Mouse (Mus musculus) embryonic facial prominence, embryonic 15.5 days (tissue): ENCODE data around the gene Ctdnep1. TPM values are rescaled to one million over a fixed set of nuclear protein-coding genes. Genes with fewer than 3 reads are reported as not detected.
A peak's percentile ranks its signal among the peaks of the same experiment; 100 is the strongest.

Experiments used
- ATAC-seq: fragments of 200-750 bp; cut with Nextera tagmentation; 2 replicates; pipeline ENCODE4 v1.8.0; 2017; ENCODE audit warnings: low read depth, moderate TSS enrichment; ENCODE audit not compliant: insufficient number of reproducible peaks, low FRiP score, low TSS enrichment
- H3K27ac ChIP-seq: fragments of 300-500 bp; sonication (generic); replicated peaks from 2 replicates; pipeline ENCODE4 v1.5.1; 2015; ENCODE audit warnings: mild to moderate bottlenecking, inconsistent platforms
- H3K27me3 ChIP-seq: fragments of 300-500 bp; sonication (generic); 2 replicates; pipeline ENCODE4 v1.6.1; 2015; ENCODE audit warnings: inconsistent platforms
- H3K36me3 ChIP-seq: fragments of 300-500 bp; sonication (generic); 2 replicates; pipeline ENCODE4 v1.6.1; 2015; ENCODE audit warnings: mild to moderate bottlenecking, inconsistent platforms
- H3K4me1 ChIP-seq: fragments of 300-500 bp; sonication (generic); 2 replicates; pipeline ENCODE4 v1.6.1; 2015; ENCODE audit warnings: inconsistent platforms
- H3K4me2 ChIP-seq: fragments of 300-500 bp; sonication (generic); replicated peaks from 2 replicates; pipeline ENCODE4 v1.6.1; 2015; ENCODE audit warnings: mild to moderate bottlenecking, inconsistent platforms
- H3K4me3 ChIP-seq: fragments of 300-500 bp; sonication (generic); replicated peaks from 2 replicates; pipeline ENCODE4 v1.5.1; 2015; ENCODE audit warnings: mild to moderate bottlenecking, inconsistent platforms
- H3K9ac ChIP-seq: fragments of 300-500 bp; sonication (generic); 2 replicates; pipeline ENCODE4 v1.6.1; 2015; ENCODE audit warnings: inconsistent platforms
- H3K9me3 ChIP-seq: fragments of 300-500 bp; sonication (generic); replicated peaks from 2 replicates; pipeline ENCODE4 v1.6.1; 2016; ENCODE audit warnings: inconsistent platforms
- WGBS: fragments of 180-500 bp; shearing (Covaris S2); methylation state at CpG from one replicate; pipeline ENCODE4 v1.1.7; 2015; 5-methylcytosine and 5-hydroxymethylcytosine counted together
- microRNA counts: library from miRNA; unstranded; fragments of <30 nt; microRNA quantifications from one replicate; lab custom pipeline; 2016
- microRNA-seq: library from miRNA; unstranded; fragments of <30 nt; microRNA quantifications from one replicate; pipeline ENCODE4, GENCODE M21; 2016; ENCODE audit warnings: borderline number of aligned reads
- polyA plus RNA-seq: library from polyadenylated mRNA; unstranded; fragments of >200 nt; fragmentation: Nextera tagmentation; extraction: Ambion mirVana; gene quantifications from 2 replicates; pipeline ENCODE4 v1.2.1, GENCODE M21; 2015

The Ctdnep1 gene
- polyA plus RNA-seq, 1 experiment from 2014 or later: 31.6 TPM

DNA sequence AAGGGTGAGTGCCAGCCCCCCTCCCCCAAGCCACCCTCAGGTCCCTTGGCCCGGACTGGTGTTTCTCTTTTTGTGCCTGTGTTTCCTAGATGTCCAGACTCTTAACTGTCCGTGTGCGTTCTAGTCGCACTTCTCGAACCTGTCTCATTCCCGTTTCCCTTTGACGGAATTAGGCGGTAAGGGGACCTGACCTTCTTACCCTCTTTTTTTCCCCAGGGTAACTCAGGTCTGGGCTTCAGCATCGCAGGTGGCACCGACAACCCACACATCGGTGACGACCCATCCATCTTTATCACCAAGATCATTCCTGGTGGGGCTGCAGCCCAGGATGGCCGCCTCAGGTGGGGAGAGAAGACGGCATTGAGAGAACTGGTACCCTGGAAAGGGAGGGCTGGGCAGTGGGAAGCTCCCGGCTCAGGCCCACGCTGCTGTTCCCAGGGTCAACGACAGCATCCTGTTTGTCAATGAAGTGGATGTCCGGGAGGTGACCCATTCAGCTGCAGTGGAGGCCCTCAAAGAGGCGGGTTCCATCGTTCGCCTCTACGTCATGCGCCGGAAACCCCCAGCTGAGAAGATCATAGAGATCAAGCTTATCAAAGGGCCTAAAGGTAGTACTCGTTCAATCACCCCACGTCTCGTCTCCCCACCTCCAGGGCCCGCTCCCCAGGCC is 49.8 kb downstream of the Ctdnep1 start:
- H3K4me2 ChIP-seq: no peak overlapping the region
- no peaks in the 10 kb centered on the region for H3K9me3 ChIP-seq
- no peak overlapping the region for H3K9ac ChIP-seq
- no peaks in the 10 kb centered on the region for H3K27me3 ChIP-seq
- H3K36me3 ChIP-seq: peaks cover 44% of the 10 kb centered on the region
- peaks cover 44% of the 10 kb centered on the region for H3K4me1 ChIP-seq
- no peak for ATAC-seq
- no peak overlapping the region for H3K4me3 ChIP-seq
- WGBS: 93% methylated on average over 28 of the region's 28 CpGs
- H3K27ac ChIP-seq: no peak overlapping the region

DNA sequence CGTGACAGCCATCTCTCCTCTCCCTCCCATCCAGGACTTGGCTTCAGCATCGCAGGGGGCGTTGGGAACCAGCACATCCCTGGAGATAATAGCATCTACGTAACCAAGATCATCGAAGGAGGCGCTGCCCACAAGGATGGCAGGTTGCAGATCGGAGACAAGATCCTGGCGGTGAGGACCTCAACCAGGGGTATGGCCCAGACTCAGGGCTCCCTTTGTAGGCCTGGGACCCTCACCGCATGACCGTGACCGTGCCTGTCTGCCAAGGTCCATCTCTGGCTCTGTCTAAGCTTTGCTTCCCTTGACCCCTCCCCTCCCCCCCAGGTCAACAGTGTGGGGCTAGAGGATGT is 50.3 kb downstream of the Ctdnep1 start:
- H3K9ac ChIP-seq: no peak overlapping the region
- H3K9me3 ChIP-seq: no peaks in the 10 kb centered on the region
- H3K36me3 ChIP-seq: peaks cover 44% of the 10 kb centered on the region
- no peak for ATAC-seq
- H3K4me2 ChIP-seq: no peak overlapping the region
- H3K27me3 ChIP-seq: no peaks in the 10 kb centered on the region
- no peak overlapping the region for H3K27ac ChIP-seq
- H3K4me1 ChIP-seq: peaks cover 39% of the 10 kb centered on the region
- no peak overlapping the region for H3K4me3 ChIP-seq
- WGBS: 94% methylated on average over 11 of the region's 11 CpGs

DNA sequence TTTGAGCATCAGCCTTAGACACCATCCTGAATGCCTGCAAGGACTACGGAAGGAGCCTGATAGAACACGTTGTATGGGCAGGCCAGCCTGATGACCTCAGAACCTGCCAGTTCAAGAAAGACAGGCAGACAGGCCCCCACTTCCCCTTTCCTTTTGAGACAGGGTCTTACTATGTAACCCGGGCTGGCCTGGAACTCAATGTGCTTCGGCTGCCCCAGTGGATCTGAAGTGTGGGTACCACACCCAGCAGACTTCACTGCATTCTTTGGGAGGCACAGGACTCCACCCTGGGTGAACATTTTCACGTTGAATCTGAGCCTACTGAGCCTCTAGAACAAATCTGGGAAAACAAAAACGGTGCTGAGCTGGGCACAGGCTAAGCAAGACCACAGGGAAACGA is 57.2 kb downstream of the Ctdnep1 start:
- Histone ChIP-seq H3K36me3 (peaks cover 70% of the 10 kb centered on the region), H3K27me3 (no peaks in the 10 kb centered on the region), H3K27ac (no peak overlapping the region), H3K4me1 (no peaks in the 10 kb centered on the region), H3K4me2 (no peak overlapping the region), H3K9me3 (no peaks in the 10 kb centered on the region), H3K4me3 (no peak overlapping the region), H3K9ac (no peak overlapping the region)
- WGBS: 67% methylated on average over 7 of the region's 7 CpGs
- no peak for ATAC-seq

DNA sequence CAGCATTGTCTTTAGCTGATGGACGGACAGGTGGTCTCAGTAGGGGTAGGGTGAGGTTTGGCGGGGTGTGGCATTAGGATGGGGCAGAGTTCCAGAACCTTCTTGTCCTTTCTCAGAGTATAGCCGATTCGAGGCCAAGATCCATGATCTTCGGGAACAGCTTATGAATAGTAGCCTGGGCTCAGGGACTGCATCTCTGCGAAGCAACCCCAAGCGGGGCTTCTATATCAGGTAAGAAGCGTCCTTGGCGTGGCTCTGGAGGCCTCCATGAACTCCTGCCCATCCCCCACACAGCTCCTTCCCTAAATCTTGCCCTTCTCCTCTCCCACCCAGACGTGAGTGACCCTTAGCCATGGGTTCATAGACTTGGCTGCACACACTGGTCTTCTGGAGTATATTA is 58.7 kb downstream of the Ctdnep1 start:
- H3K4me1 ChIP-seq: no peaks in the 10 kb centered on the region
- ATAC-seq: no peak
- no peak overlapping the region for H3K4me2 ChIP-seq
- 89% methylated on average over 10 of the region's 10 CpGs for WGBS
- no peaks in the 10 kb centered on the region for H3K9me3 ChIP-seq
- H3K36me3 ChIP-seq: peaks cover 74% of the 10 kb centered on the region
- no peak overlapping the region for H3K4me3 ChIP-seq
- no peak overlapping the region for H3K9ac ChIP-seq
- H3K27me3 ChIP-seq: no peaks in the 10 kb centered on the region
- H3K27ac ChIP-seq: no peak overlapping the region

DNA sequence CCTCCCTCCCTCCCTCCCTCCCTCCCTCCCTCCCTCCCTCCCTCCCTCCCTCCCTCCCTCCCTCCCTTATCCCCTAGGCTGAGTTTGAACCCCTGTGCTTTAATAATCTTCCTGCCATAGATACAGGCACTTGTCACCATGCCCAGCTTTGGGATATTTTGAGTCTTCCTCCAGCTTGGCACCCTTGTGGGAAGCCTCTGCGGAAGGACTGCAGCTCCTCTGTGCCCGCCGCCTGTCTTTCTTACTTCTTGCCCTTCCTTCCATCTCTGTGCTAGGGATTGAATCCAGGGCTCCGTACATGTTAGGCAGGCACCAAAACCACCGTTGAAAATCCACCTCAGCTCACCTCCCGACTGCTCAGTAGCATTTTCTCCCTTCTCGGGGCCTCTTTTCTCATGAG is 59.2 kb downstream of the Ctdnep1 start:
- no peak overlapping the region for H3K4me2 ChIP-seq
- WGBS: 90% methylated on average over 7 of the region's 7 CpGs
- ATAC-seq: no peak
- H3K27ac ChIP-seq: no peak overlapping the region
- H3K4me3 ChIP-seq: no peak overlapping the region
- H3K9me3 ChIP-seq: no peaks in the 10 kb centered on the region
- H3K36me3 ChIP-seq: peaks cover 74% of the 10 kb centered on the region
- no peaks in the 10 kb centered on the region for H3K4me1 ChIP-seq
- no peaks in the 10 kb centered on the region for H3K27me3 ChIP-seq
- H3K9ac ChIP-seq: no peak overlapping the region

MicroRNA genes within 50 kb of the gene (microRNA counts, 519-probe panel; counts per million panel counts)
- microRNA mmu-miR-324-3p (lab: Ali Mortazavi, UCI) (not detected), microRNA mmu-miR-324-5p (lab: Ali Mortazavi, UCI) (2,799 counts per million, percentile 66 among the panel's probes with 10 or more counts)

Small RNA genes lying within 50 kb of the gene (microRNA-seq; reads per million reads assigned to microRNA genes)
- gene Gm44349 (not detected), gene Mir324 (2,340 reads per million, percentile 84 among the genes with 10 or more reads in this experiment)

Other genes starting within 250 kb of the Ctdnep1 start
- 24.3 and 28.2 TPM in 2 replicates for gene Polr2a, start 222.5 kb upstream of the Ctdnep1 start, polyA plus RNA-seq
- 0.15 and 0.18 TPM in 2 replicates for gene Slc35g3, start 219.2 kb upstream of the Ctdnep1 start, polyA plus RNA-seq
- gene Zbtb4, start 215.2 kb upstream of the Ctdnep1 start, polyA plus RNA-seq: 5.7 and 6.1 TPM in 2 replicates
- 29.3 and 38.6 TPM in 2 replicates for gene Chrnb1, start 185.2 kb upstream of the Ctdnep1 start, polyA plus RNA-seq
- 4.1 and 4.4 TPM in 2 replicates for gene Fgf11, start 179.3 kb upstream of the Ctdnep1 start, polyA plus RNA-seq
- gene Tmem102, start 175.5 kb upstream of the Ctdnep1 start, polyA plus RNA-seq: 7.5 and 10.0 TPM in 2 replicates
- not detected in 2 replicates for gene Gm39566, start 165.9 kb upstream of the Ctdnep1 start, polyA plus RNA-seq
- not detected in 2 replicates for gene Spem2, start 162.7 kb upstream of the Ctdnep1 start, polyA plus RNA-seq
- 0.16 and 0.38 TPM in 2 replicates for gene Spem1, start 159.0 kb upstream of the Ctdnep1 start, polyA plus RNA-seq
- 10.6 and 11.6 TPM in 2 replicates for gene Nlgn2, start 143.4 kb upstream of the Ctdnep1 start, polyA plus RNA-seq
- gene Tmem256, start 142.6 kb upstream of the Ctdnep1 start, polyA plus RNA-seq: 388 and 399 TPM in 2 replicates
- gene Plscr3, start 134.8 kb upstream of the Ctdnep1 start, polyA plus RNA-seq: 126 and 148 TPM in 2 replicates
- 6.9 TPM in 2 replicates for gene Tnk1, start 122.4 kb upstream of the Ctdnep1 start, polyA plus RNA-seq
- 0.35 and 0.47 TPM in 2 replicates for gene Tmem95, start 103.1 kb upstream of the Ctdnep1 start, polyA plus RNA-seq
- 13.8 and 18.1 TPM in 2 replicates for gene Kctd11, start 99.8 kb upstream of the Ctdnep1 start, polyA plus RNA-seq
- 1.8 and 2.3 TPM in 2 replicates for gene Acap1, start 85.6 kb upstream of the Ctdnep1 start, polyA plus RNA-seq
- gene 2810408A11Rik, start 80.2 kb upstream of the Ctdnep1 start, polyA plus RNA-seq: 8.7 and 9.4 TPM in 2 replicates
- 7.8 and 8.5 TPM in 2 replicates for gene Neurl4, start 80.1 kb upstream of the Ctdnep1 start, polyA plus RNA-seq
- gene Gps2, start 67.3 kb upstream of the Ctdnep1 start, polyA plus RNA-seq: 84.5 and 85.1 TPM in 2 replicates
- 1,531 and 1,570 TPM in 2 replicates for gene Eif5a, start 59.2 kb upstream of the Ctdnep1 start, polyA plus RNA-seq
- gene Ybx2, start 45.4 kb upstream of the Ctdnep1 start, polyA plus RNA-seq: 2.7 and 6.2 TPM in 2 replicates
- 21.1 and 21.7 TPM in 2 replicates for gene Slc2a4, start 33.0 kb upstream of the Ctdnep1 start, polyA plus RNA-seq
- 37.5 and 57.4 TPM in 2 replicates for gene Cldn7, start 16.4 kb upstream of the Ctdnep1 start, polyA plus RNA-seq
- gene Elp5, start 1.4 kb downstream of the Ctdnep1 start, polyA plus RNA-seq: 112 and 113 TPM in 2 replicates
- gene Gabarap, start 10.0 kb downstream of the Ctdnep1 start, polyA plus RNA-seq: 543 and 559 TPM in 2 replicates
- 77.8 and 83.0 TPM in 2 replicates for gene Phf23, start 14.6 kb downstream of the Ctdnep1 start, polyA plus RNA-seq
- 47.3 and 52.3 TPM in 2 replicates for gene Dvl2, start 19.4 kb downstream of the Ctdnep1 start, polyA plus RNA-seq
- gene Acadvl, start 34.3 kb downstream of the Ctdnep1 start, polyA plus RNA-seq: 95.6 and 97.7 TPM in 2 replicates
- gene Dlg4, start 35.8 kb downstream of the Ctdnep1 start, polyA plus RNA-seq: 11.4 and 14.4 TPM in 2 replicates
- gene Asgr1, start 72.9 kb downstream of the Ctdnep1 start, polyA plus RNA-seq: 0.24 and 0.27 TPM in 2 replicates
- gene Asgr2, start 111.5 kb downstream of the Ctdnep1 start, polyA plus RNA-seq: 0.12 and 0.26 TPM in 2 replicates
- gene Mgl2, start 149.2 kb downstream of the Ctdnep1 start, polyA plus RNA-seq: 0.42 and 2.1 TPM in 2 replicates
- gene Clec10a, start 175.0 kb downstream of the Ctdnep1 start, polyA plus RNA-seq: 1.5 and 2.6 TPM in 2 replicates
- 6.9 and 11.2 TPM in 2 replicates for gene Slc16a11, start 231.6 kb downstream of the Ctdnep1 start, polyA plus RNA-seq
- 10.3 and 13.2 TPM in 2 replicates for gene Slc16a13, start 239.9 kb downstream of the Ctdnep1 start, polyA plus RNA-seq
- 11.9 and 12.4 TPM in 2 replicates for gene Bcl6b, start 248.6 kb downstream of the Ctdnep1 start, polyA plus RNA-seq